Mouse (Mus musculus): ENCODE measurements around the gene Mlh3.

- TF ChIP-seq ZKSCAN1 (IDR thresholded peaks at IDR 0.05; ENCODE audit: borderline replicate concordance, low read depth, low read length): no peak
- TF ChIP-seq MYC (IDR thresholded peaks at IDR 0.05; ENCODE audit: low read depth, low read length): no peak
- no peak for TF ChIP-seq POLR2A (IDR thresholded peaks at IDR 0.05; ENCODE audit: low read depth, low read length)
- no peak for TF ChIP-seq ZNF384 (IDR thresholded peaks at IDR 0.05; ENCODE audit: low read depth, low read length)
- no peak for TF ChIP-seq CTCF (conservative IDR thresholded peaks at IDR 0.05 in 1 of 2, IDR thresholded peaks at IDR 0.05 in 1 of 2; ENCODE audit: low read depth in 2 of 2, low read length in 2 of 2)
- TF ChIP-seq USF2 (conservative IDR thresholded peaks at IDR 0.05; ENCODE audit: low read depth, low read length): no peak
- no peak for TF ChIP-seq MAFK (IDR thresholded peaks at IDR 0.05; ENCODE audit: insufficient replicate concordance, low read length)
- no peak for TF ChIP-seq CHD1 (IDR thresholded peaks at IDR 0.05; ENCODE audit: low read depth, low read length)
- TF ChIP-seq EP300 (IDR thresholded peaks at IDR 0.05; ENCODE audit: low read length): no peak
- TF ChIP-seq ELF1 (IDR thresholded peaks at IDR 0.05; ENCODE audit: low read depth, low read length): no peak
- no peak for TF ChIP-seq MEF2A (IDR thresholded peaks at IDR 0.05; ENCODE audit: borderline replicate concordance, low read depth, low read length)
- TF ChIP-seq NELFE (IDR thresholded peaks at IDR 0.05; ENCODE audit: low read depth, low read length): no peak
- TF ChIP-seq PAX5 (IDR thresholded peaks at IDR 0.05; ENCODE audit: low read length): no peak
- no peak for TF ChIP-seq E2F4 (IDR thresholded peaks at IDR 0.05; ENCODE audit: insufficient replicate concordance, low read depth, low read length)
Observed at GRCm38 (mm10) chr12:85227876-85228599, 42.4 kb downstream of the Mlh3 start.
